Mouse (Mus musculus) intestine, embryonic 16.5 days (tissue): ENCODE results near the gene Rint1. TPM values are rescaled to one million over a fixed set of nuclear protein-coding genes. Genes with fewer than 3 reads are reported as not detected.
"Not testable (repeated sequence)": the region's sequence is repeated elsewhere in the genome, so short reads cannot be mapped to it uniquely, and the experiment has no call there.

Source experiments
- ATAC-seq: fragments of 200-750 bp; cut with Nextera tagmentation; 2 replicates; pipeline ENCODE4 v1.8.0; 2017; ENCODE audit warnings: moderate TSS enrichment, moderate library complexity
- H3K27ac ChIP-seq: fragments of 300-500 bp; sonication (generic); 2 replicates; pipeline ENCODE4 v1.5.1; 2014; ENCODE audit warnings: mild to moderate bottlenecking, low read length
- H3K27me3 ChIP-seq: fragments of 300-500 bp; sonication (generic); replicated peaks from 2 replicates; pipeline ENCODE4 v1.6.1; 2014; ENCODE audit warnings: low read length, control low read depth, mixed read lengths; ENCODE audit not compliant: control insufficient read depth, insufficient read depth
- H3K36me3 ChIP-seq: fragments of 300-500 bp; sonication (generic); 2 replicates; pipeline ENCODE4 v1.6.1; 2014; ENCODE audit warnings: low read length, control low read depth; ENCODE audit not compliant: control insufficient read depth, insufficient read depth
- H3K4me1 ChIP-seq: fragments of 300-500 bp; sonication (generic); 2 replicates; pipeline ENCODE4 v1.6.1; 2014; ENCODE audit warnings: low read length, control low read depth, mixed read lengths; ENCODE audit not compliant: control insufficient read depth, insufficient read depth
- H3K4me2 ChIP-seq: fragments of 300-500 bp; sonication (generic); 2 replicates; pipeline ENCODE4 v1.6.1; 2014; ENCODE audit warnings: low read depth, low read length, control low read depth
- H3K4me3 ChIP-seq: fragments of 300-500 bp; sonication (generic); 2 replicates; pipeline ENCODE4 v1.5.1; 2014; ENCODE audit warnings: mild to moderate bottlenecking, low read length
- H3K9ac ChIP-seq: fragments of 300-500 bp; sonication (generic); 2 replicates; pipeline ENCODE4 v1.6.1; 2014; ENCODE audit warnings: low read depth, low read length
- H3K9me3 ChIP-seq: fragments of 300-500 bp; sonication (generic); 2 replicates; pipeline ENCODE4 v1.6.1; 2016; ENCODE audit warnings: low read length, control low read depth; ENCODE audit not compliant: control insufficient read depth
- WGBS: fragments of 180-500 bp; shearing (Covaris S2); extraction: QIAGEN DNeasy Blood & Tissue Kit; methylation state at CpG from one replicate; pipeline ENCODE4 v1.1.7; 2014; 5-methylcytosine and 5-hydroxymethylcytosine counted together
- polyA plus RNA-seq: library from polyadenylated mRNA; unstranded; fragments of >200 nt; fragmentation: Nextera tagmentation; extraction: Ambion mirVana; gene quantifications from 2 replicates; pipeline ENCODE4 v1.2.1, GENCODE M21; 2015

Gene Rint1
- polyA plus RNA-seq, 1 experiment from 2014 or later, result 30.5 TPM

- H3K4me3 ChIP-seq, result peak overlapping the region; percentile 66
- no peaks in the 10 kb centered on the region for H3K27me3 ChIP-seq
- peak overlapping the region; percentile 58 for H3K4me2 ChIP-seq
- peak overlapping the region; percentile 68 for H3K27ac ChIP-seq
- peak; percentile 21 for ATAC-seq
- no peaks in the 10 kb centered on the region for H3K36me3 ChIP-seq
- H3K4me1 ChIP-seq, result peaks cover 9% of the 10 kb centered on the region
- WGBS, result 23% methylated on average over 7 of the region's 7 CpGs
- H3K9me3 ChIP-seq, result no peaks in the 10 kb centered on the region
- H3K9ac ChIP-seq, result peak overlapping the region; percentile 67
These were observed 57.0 kb downstream of the Rint1 start for GRCm38 (mm10) chr5:23844531-23844841.

GRCm38 (mm10) chr5:23845141-23845540 is 57.6 kb downstream of the Rint1 start:
- ATAC-seq, result no peak
- no peak overlapping the region for H3K4me2 ChIP-seq
- no peaks in the 10 kb centered on the region for H3K36me3 ChIP-seq
- H3K27me3 ChIP-seq, result no peaks in the 10 kb centered on the region
- no peak overlapping the region for H3K27ac ChIP-seq
- H3K9ac ChIP-seq, result no peak overlapping the region
- H3K4me3 ChIP-seq, result no peak overlapping the region
- no peaks in the 10 kb centered on the region for H3K9me3 ChIP-seq
- WGBS, result 92% methylated on average over 3 of the region's 3 CpGs
- H3K4me1 ChIP-seq, result peaks cover 9% of the 10 kb centered on the region

DNA sequence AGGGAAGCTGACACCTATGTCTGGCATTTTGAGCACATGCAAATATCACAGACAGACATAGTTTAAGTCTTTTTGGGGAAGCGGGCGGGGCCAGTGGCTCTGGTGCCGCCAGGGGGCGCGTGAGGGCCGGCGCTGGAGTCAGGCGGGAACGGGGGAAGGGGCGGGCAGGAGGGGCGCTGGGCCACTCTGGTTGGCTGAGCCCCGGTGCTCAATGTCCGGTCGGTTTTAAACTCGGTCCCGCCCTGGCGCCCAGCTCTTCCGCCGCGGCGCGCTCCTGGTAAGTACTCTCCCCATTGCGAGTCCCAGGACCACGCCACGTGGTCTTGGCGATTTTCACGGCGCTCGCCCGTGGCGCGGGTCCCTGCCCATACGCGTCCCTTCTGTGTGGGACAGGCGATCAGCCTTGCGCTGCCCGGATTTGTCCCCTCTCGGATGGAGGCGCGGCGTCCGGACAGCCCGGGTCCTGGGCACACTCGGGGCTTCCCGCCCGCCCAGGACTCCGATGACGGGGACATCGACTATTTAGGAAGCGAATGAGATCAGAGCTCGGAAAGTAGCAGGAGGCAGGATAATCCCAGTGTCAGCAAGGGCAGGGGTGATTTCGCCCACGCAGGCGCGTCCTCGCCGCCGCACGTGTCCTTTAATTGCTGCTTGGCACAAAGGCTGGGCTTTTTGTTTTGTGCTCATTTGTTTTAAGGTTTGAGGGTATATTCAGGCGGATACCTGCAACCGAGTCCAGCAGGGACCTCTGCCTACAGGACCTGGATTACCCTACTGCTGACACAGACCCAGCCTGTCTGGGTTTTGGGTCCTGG is 63.0 kb downstream of the Rint1 start:
- Histone ChIP-seq H3K27ac (peak overlapping the region; percentile 70), H3K27me3 (no peaks in the 10 kb centered on the region), H3K4me2 (peak overlapping the region; percentile 66), H3K36me3 (peaks cover 9% of the 10 kb centered on the region), H3K9me3 (no peaks in the 10 kb centered on the region), H3K4me3 (peak overlapping the region; percentile 74), H3K9ac (peak overlapping the region; percentile 92), H3K4me1 (peaks cover 3% of the 10 kb centered on the region; the same call in 1 of the 2 replicates)
- peak; percentile 99 for ATAC-seq
- under 1% methylated on average over 58 of the region's 61 CpGs for WGBS

DNA sequence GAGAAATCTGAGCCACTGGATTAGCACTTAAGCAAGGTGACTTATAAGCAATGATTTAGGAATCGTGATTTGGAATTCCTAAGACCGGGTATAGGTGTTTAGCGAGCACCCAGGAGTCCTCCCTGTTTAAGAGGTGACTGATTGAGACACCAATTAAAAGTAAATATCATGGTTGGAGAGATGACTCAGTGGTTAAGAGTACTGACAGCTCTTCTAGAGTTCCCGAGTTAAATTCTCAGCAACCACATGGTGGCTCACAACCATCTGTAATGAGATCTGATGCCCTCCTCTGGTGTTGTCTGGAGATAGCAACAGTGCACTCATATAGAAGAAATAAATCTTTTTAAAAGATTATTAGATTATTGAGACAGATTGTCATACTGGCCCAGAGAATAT is 63.6 kb downstream of the Rint1 start:
- H3K36me3 ChIP-seq, result peaks cover 13% of the 10 kb centered on the region
- H3K4me3 ChIP-seq, result peak overlapping the region; percentile 74
- peak overlapping the region; percentile 70 for H3K27ac ChIP-seq
- H3K4me1 ChIP-seq, ATAC-seq, H3K27me3 ChIP-seq, H3K9me3 ChIP-seq: not testable (repeated sequence)
- H3K9ac ChIP-seq, result peak overlapping the region; percentile 92
- peak overlapping the region; percentile 66 for H3K4me2 ChIP-seq
- 6% methylated on average over 4 of the region's 4 CpGs for WGBS

DNA sequence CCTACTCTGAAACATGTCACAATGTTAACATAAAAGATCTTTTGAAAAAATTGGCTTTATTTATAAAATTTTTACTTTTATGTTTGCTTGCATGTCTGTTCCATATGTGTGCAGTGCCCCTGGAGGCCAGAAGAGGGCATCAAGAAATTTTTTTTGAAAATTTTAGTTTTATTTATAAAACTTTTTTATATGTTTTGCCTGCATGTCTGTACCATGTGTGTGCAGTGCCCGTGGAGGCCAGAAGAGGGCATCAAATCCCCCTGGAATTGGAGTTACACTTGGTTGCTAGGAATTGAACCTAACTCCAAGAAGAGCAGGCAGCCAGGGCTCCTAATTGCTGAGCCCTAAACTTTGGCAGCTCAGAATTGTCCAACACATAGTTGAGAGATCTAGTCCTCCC is 65.4 kb downstream of the Rint1 start:
- not testable (repeated sequence) for H3K27me3 ChIP-seq, ATAC-seq, H3K4me2 ChIP-seq, H3K4me3 ChIP-seq, H3K9me3 ChIP-seq, H3K27ac ChIP-seq, H3K4me1 ChIP-seq, H3K9ac ChIP-seq
- 98% methylated on average over 1 of the region's 1 CpGs for WGBS
- H3K36me3 ChIP-seq, result peaks cover 17% of the 10 kb centered on the region

DNA sequence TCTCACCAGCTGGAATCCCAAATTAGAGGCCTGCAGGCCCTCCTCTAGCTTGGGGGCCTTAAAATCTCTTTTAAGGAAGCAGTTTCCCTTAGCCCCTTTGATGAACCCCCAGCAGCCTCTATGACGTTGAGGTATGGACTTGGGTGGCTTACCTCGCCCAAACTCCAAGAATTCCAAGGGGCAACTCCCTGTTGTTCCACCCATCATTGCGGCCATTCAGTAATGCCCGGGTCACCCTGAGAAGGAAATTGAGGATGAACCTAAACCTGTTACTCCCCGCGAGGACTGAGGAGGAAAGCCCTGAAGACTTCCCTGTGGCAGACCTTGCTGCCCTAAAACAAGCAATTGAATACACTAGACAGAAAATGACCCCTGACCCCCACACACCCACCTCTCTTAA is 68.0 kb downstream of the Rint1 start:
- Histone ChIP-seq H3K27me3 (no peaks in the 10 kb centered on the region), H3K27ac (no peak overlapping the region), H3K4me1 (peaks cover 3% of the 10 kb centered on the region; the same call in 1 of the 2 replicates), H3K9me3 (no peaks in the 10 kb centered on the region), H3K9ac (no peak overlapping the region), H3K4me2 (no peak overlapping the region), H3K4me3 (no peak overlapping the region), H3K36me3 (peaks cover 21% of the 10 kb centered on the region)
- no peak for ATAC-seq
- 81% methylated on average over 6 of the region's 6 CpGs for WGBS

DNA sequence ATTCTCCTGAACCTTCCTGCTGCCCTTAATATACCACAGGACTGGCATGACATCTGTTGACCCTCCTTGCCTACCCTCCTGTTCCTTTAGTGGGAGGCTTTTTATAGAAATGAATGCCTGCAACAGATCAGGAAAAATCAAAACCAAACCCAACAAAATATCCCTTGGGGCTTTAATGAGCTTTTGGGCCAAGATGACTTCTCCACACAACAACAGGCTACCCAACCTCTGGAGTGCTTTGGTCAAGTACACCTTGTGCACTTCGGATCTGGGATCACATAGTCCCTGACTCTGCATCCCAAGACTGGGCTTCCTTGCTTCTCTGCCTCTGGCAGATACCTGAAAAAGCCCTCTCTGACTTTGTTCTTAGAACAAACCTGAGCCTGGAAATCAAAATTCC is 68.7 kb downstream of the Rint1 start:
- no peak overlapping the region for H3K4me3 ChIP-seq
- no peak overlapping the region for H3K4me2 ChIP-seq
- 90% methylated on average over 1 of the region's 1 CpGs for WGBS
- peaks cover 3% of the 10 kb centered on the region; the same call in 1 of the 2 replicates for H3K4me1 ChIP-seq
- H3K9me3 ChIP-seq, result no peaks in the 10 kb centered on the region
- no peak overlapping the region for H3K27ac ChIP-seq
- no peaks in the 10 kb centered on the region for H3K27me3 ChIP-seq
- ATAC-seq, result no peak
- H3K9ac ChIP-seq, result no peak overlapping the region
- peaks cover 21% of the 10 kb centered on the region for H3K36me3 ChIP-seq

DNA sequence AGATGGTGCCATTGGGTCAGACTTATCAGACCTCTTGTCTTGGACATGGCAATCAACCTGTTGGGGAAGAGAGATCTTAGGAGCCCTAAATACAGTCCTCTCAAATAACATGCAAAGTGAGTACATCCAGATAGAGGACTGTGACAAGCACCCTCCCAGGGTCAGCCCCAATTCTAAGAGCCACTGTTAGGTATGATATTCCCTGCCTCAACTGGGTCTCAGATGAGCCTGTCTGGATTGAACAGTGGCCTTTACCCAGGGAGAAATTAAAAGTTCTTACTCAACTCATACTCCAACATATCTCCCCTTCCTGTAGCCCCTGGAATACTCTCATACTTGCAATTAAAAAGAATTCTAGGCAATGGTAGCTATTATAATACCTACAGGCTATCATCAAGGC is 69.7 kb downstream of the Rint1 start:
- Histone ChIP-seq H3K9ac (no peak overlapping the region), H3K27ac (no peak overlapping the region), H3K4me3 (no peak overlapping the region), H3K27me3 (no peaks in the 10 kb centered on the region), H3K9me3 (no peaks in the 10 kb centered on the region), H3K4me1 (0 out of 2 replicates have a peak, but pooled peaks cover 4% of the 10 kb centered on the region), H3K4me2 (no peak overlapping the region), H3K36me3 (peaks cover 21% of the 10 kb centered on the region)
- ATAC-seq, result no peak

- no peak for ATAC-seq
- Histone ChIP-seq H3K9me3 (no peaks in the 10 kb centered on the region), H3K27me3 (no peaks in the 10 kb centered on the region), H3K9ac (no peak overlapping the region), H3K4me1 (0 out of 2 replicates have a peak, but pooled peaks cover 4% of the 10 kb centered on the region), H3K4me3 (no peak overlapping the region), H3K4me2 (no peak overlapping the region), H3K27ac (no peak overlapping the region), H3K36me3 (peaks cover 18% of the 10 kb centered on the region)
- WGBS, result 75% methylated on average over 3 of the region's 3 CpGs
These were observed 70.5 kb downstream of the Rint1 start for GRCm38 (mm10) chr5:23858001-23858400.

GRCm38 (mm10) chr5:23858643-23859042 is 71.1 kb downstream of the Rint1 start:
- Histone ChIP-seq H3K9me3 (no peaks in the 10 kb centered on the region), H3K9ac (no peak overlapping the region), H3K4me1 (peaks cover 9% of the 10 kb centered on the region), H3K4me2 (no peak overlapping the region), H3K4me3 (no peak overlapping the region), H3K36me3 (peaks cover 18% of the 10 kb centered on the region), H3K27me3 (no peaks in the 10 kb centered on the region), H3K27ac (no peak overlapping the region)
- ATAC-seq, result no peak
- 78% methylated on average over 7 of the region's 7 CpGs for WGBS
